Mouse (Mus musculus) small intestine, adult 2 months (tissue): ENCODE measurements at regions not wholly inside any gene's neighbourhood (a gene's known extent, or its start where the extent isn't known, plus 50 kb on each side); places are given as distances from the start of the nearest gene placed in this dataset.

Experiments
- CTCF ChIP-seq: fragments of 200-500 bp; IDR thresholded peaks from 2 replicates; pipeline ENCODE4 v1.5.1; 2012; ENCODE audit warnings: low read depth, mild to moderate bottlenecking, control low read depth, inconsistent platforms, low read length, moderate library complexity, mixed read lengths; ENCODE audit not compliant: insufficient replicate concordance, insufficient read length; ENCODE audit errors: extremely low read depth
- POLR2A ChIP-seq: fragments of 200-500 bp; IDR thresholded peaks from 2 replicates; pipeline ENCODE4 v1.6.1; 2012; ENCODE audit warnings: low read depth, mild to moderate bottlenecking, control low read depth, inconsistent platforms, low read length, moderate library complexity

GRCm38 (mm10) chr10:108024227-108024626 lies 112.3 kb upstream of the Otogl start:
- TF ChIP-seq POLR2A (no peak), CTCF (no peak)
